Mouse (Mus musculus): ENCODE measurements around the gene Gpr4.

- TF ChIP-seq CTCF (conservative IDR thresholded peaks at IDR 0.05; ENCODE audit: low read length) (no peak), NANOG (IDR thresholded peaks at IDR 0.05; ENCODE audit: borderline replicate concordance, low read length) (no peak)
These were observed 19.5 kb downstream of the Gpr4 start for GRCm38 (mm10) chr7:19231849-19232248.

All from E14TG2a.4 (cell line).